Mouse (Mus musculus): ENCODE data around the gene Mpzl1.
"Not testable (repeated sequence)": the region's sequence is repeated elsewhere in the genome, so short reads cannot be mapped to it uniquely, and the experiment has no call there.

Gene Mpzl1

DNA sequence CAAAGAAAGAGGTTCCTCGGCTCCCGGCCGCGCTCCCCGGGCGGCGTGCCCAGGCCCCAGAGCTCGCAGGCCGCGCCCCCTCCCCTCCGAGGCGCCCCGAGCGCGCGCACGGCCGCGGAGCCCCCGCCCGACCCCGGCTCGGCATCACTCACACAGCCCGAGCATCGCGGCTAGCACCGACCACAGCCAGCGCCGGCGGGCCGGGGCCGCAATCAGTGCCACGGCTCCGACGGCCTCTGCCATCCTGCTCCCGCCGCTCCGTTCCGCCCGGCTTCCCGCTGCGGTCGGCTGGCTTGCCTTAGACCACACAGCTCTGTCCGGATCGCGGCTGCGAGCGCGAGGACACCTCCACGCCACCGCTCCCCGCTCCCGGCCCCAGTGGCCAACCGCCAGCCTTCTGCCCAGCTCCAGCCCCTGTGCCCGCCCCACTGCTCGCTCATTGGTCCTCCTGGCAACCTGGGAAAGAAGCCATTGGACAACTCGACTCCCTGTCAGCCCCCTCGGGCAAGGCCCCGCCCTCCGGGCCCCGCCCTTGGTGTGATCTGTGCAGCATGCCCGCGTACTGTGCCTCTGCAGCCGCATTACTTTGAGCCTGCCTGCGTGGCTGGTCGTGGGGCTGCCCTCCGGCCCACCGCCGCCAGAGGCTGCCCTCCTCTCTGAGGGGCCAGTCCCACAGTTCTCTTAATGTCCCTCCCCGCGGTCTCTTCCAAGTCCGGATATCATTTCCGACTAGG lies at the start of gene Mpzl1:
TSS of gene Mpzl1 (minus strand) at position 388 of the 734 bp plus-strand sequence.
- DNase-seq (ENCODE audit: low spot score), result peak; percentile 95

GRCm38 (mm10) chr1:165682056-165682853 lies 47.9 kb upstream of the Mpzl1 start:
- DNase-seq (ENCODE audit: low spot score), result no peak

- DNase-seq (ENCODE audit: low spot score), result no peak
These were observed 46.9 kb upstream of the Mpzl1 start for GRCm38 (mm10) chr1:165681045-165681794.

DNA sequence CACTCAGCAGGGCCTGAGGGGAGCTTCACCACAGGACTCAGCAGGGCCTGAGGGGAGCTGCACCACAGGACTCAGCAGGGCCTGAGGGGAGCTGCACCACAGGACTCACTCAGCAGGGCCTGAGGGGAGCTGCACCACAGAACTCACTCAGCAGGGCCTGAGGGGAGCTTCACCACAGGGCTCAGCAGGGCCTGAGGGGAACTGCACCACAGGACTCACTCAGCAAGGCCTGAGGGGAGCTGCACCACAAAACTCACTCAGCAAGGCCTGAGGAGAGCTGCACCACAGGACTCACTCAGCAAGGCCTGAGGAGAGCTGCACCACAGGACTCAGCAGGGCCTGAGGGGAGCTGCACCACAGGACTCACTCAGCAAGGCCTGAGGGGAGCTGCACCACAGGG lies 45.7 kb upstream of the Mpzl1 start:
- not testable (repeated sequence) for DNase-seq (ENCODE audit: low spot score)

DNA sequence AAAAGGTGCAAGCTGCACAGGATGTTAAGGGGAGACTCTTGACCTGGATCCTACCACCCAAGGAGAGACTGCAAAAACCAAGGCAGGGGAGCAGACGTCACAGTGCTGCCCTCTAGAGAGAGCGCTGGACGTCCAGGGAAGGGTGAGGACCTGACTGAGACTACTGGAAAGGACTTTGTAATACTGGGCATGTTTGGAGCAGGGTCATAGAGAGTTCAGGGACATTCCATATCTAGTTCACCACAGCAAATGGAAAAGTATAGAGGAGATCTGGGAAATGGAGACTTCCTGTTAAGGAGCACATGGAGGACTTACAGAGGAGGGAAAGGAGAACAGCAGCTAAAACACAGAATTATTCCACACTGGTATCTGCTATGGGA lies 45.3 kb upstream of the Mpzl1 start:
- no peak for DNase-seq (ENCODE audit: low spot score)

GRCm38 (mm10) chr1:165678861-165679617 lies 44.7 kb upstream of the Mpzl1 start:
- DNase-seq (ENCODE audit: low spot score), result no peak

DNA sequence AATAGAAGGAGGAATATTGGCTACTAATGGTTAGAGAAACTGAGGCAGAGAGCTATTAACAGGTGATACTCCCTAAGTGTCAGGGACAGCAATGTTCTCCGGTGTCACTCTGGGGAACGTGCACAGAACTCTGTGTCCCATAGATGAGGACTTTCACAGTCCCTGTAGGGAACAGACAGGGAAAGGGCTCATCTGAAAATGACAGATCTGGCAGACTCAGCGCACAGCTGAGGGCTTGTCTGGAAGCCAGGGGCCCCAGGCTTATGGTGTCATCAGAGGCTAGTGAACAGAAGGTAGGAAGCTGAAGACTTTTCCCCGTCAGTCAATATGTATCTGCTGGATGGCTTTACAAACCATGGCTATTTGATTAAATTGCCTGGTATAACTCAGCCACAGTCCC lies 43.2 kb upstream of the Mpzl1 start:
- DNase-seq (ENCODE audit: low spot score), result no peak

GRCm38 (mm10) chr1:165676993-165677392 lies 42.7 kb upstream of the Mpzl1 start:
- DNase-seq (ENCODE audit: low spot score), result no peak

DNA sequence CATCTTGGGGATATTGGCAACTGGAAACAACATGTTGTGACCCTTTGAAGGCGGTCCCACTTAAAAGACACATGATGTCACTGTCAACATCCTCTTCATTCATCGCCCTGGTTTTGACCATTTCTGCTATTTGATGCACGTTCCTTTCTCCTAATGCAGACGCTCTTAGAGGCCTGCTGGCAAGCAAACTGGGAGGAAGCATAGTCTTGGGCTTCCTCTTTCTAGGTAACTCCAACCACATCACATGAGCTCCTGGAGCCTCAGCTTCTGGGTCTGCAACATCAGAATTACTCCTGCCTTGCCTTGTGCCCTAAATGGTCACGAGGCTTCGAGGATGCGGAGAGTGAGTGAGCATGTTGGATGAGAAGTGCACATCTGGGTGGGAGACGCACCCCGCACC lies 40.8 kb upstream of the Mpzl1 start:
- DNase-seq (ENCODE audit: low spot score), result no peak

- no peak for DNase-seq (ENCODE audit: low spot score)
These were observed 38.0 kb upstream of the Mpzl1 start for GRCm38 (mm10) chr1:165672355-165672754.

GRCm38 (mm10) chr1:165670056-165670455 lies 35.7 kb upstream of the Mpzl1 start:
- DNase-seq (ENCODE audit: low spot score), result no peak

DNA sequence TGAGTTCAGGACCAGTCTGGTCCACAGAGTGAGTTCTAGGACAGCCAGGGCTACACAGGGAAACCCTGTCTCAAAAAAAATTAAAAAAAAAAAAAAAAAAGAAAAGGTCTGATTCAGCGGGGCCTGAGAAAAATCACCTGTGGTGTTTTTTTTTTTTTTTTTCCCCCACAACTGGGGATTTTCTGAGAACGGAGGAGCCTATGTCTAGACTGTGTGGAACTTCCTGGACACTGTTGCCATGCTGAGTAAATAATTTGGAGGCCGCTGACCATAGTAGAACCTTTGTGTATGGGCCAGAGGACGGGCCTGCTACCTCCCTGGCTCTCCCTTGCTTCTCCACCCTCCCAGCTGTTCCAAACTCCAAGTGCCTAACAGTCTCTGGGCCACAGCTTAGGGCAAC lies 34.6 kb upstream of the Mpzl1 start:
- no peak for DNase-seq (ENCODE audit: low spot score)

- DNase-seq (ENCODE audit: low spot score), result no peak
These were observed 33.0 kb upstream of the Mpzl1 start for GRCm38 (mm10) chr1:165667380-165667779.

GRCm38 (mm10) chr1:165666944-165667343 lies 32.6 kb upstream of the Mpzl1 start:
- DNase-seq (ENCODE audit: low spot score), result no peak

- DNase-seq (ENCODE audit: low spot score), result no peak
These were observed 31.4 kb upstream of the Mpzl1 start for GRCm38 (mm10) chr1:165665758-165666157.

- DNase-seq (ENCODE audit: low spot score), result no peak
These were observed 28.9 kb upstream of the Mpzl1 start for GRCm38 (mm10) chr1:165663277-165663676.

GRCm38 (mm10) chr1:165662426-165663192 lies 28.3 kb upstream of the Mpzl1 start:
- no peak for DNase-seq (ENCODE audit: low spot score)

DNA sequence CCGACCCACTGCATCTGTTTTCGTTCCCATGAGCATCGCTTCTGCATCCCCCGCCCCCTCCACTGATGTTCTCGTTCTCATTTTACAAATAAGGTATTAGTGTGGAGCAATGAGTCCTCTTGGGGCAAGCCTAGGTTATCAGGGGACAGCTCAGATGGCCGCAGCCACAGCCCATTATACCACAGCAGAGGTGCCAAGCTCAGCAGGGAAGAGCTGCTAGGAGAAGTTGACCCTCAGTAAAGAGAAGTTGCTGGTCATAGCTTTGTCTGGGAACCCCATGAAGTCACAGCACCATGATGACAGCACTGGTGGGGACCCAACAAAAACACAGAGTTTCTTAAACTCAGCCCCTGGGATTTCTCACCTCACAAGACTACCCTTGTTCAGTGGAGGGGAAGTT lies 27.4 kb upstream of the Mpzl1 start:
- DNase-seq (ENCODE audit: low spot score), result no peak

DNA sequence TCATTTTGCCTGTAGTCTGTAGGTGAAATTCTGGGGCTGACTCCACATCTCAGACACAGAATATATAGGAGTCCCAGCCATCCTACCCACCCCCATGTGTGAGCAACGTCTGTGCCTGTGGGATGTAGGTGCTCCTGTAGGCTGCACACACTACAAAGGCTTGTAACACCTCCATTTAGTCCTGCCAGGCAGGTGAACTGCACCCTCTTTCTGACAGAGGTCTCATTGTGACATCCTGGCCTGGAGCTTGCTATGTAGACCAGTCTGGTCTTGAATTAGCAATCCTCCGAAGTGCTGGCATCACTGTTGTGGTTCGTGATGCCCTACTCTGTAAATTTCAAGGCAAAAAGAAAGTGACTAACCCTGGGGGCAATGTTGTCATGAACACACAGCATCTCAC lies 26.9 kb upstream of the Mpzl1 start:
- no peak for DNase-seq (ENCODE audit: low spot score)

DNA sequence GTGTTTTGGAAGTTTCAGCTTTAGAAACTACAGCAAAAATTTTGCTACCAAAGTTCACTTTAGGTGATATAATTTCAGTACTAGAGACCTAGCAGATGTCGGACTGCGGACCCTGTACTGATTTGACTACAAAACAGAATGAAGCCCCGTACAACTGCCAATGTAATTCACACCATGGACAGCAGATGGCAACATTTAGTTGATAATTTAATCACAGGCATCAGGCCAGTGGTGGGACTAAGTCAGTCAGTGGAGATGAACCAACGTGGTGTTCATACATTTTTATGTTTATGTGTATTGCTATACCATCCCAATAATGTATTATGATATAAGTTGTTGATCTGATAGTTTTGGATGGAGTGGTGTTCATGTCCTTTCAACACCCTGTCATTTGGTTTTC lies 26.4 kb upstream of the Mpzl1 start:
- DNase-seq (ENCODE audit: low spot score), result peak; percentile 30

GRCm38 (mm10) chr1:165658602-165659001 lies 24.3 kb upstream of the Mpzl1 start:
- DNase-seq (ENCODE audit: low spot score), result peak; percentile 70
